Mouse (Mus musculus) cerebellum, adult 2 months (tissue): Measurements from ENCODE around the gene H2al1j. TPM values are rescaled to one million over a fixed set of nuclear protein-coding genes. Genes with fewer than 3 reads are reported as not detected.
"Not testable (repeated sequence)": the region's sequence is repeated elsewhere in the genome, so short reads cannot be mapped to it uniquely, and the experiment has no call there.

Experiments
- DNase-seq, 2 experiments: peaks; one replicate each; pipeline ENCODE4 v3.0.0; 2021
- H3K27ac ChIP-seq: fragments of 200-500 bp; 2 replicates; pipeline ENCODE4 v1.5.1; 2012; ENCODE audit warnings: low read length, control low read depth, inconsistent platforms; ENCODE audit not compliant: insufficient read depth
- H3K27me3 ChIP-seq: fragments of 200-500 bp; 2 replicates; pipeline ENCODE4 v1.6.1; 2012; ENCODE audit warnings: inconsistent platforms, mild to moderate bottlenecking, low read length, moderate library complexity; ENCODE audit not compliant: control insufficient read depth, insufficient read depth
- H3K4me1 ChIP-seq: fragments of 200-500 bp; 2 replicates; pipeline ENCODE4 v1.6.1; 2011; ENCODE audit warnings: low read length; ENCODE audit not compliant: control insufficient read depth, insufficient read depth
- H3K4me3 ChIP-seq: fragments of 200-500 bp; replicated peaks from 2 replicates; pipeline ENCODE3; 2011; ENCODE audit warnings: mild to moderate bottlenecking, low read depth, low read length, control low read depth; ENCODE audit not compliant: insufficient read depth
- CTCF ChIP-seq: fragments of 200-500 bp; IDR thresholded peaks from 2 replicates; pipeline ENCODE4 v1.5.1; 2011; ENCODE audit warnings: low read depth, mild to moderate bottlenecking, control low read depth, low read length, moderate library complexity, borderline replicate concordance; ENCODE audit not compliant: insufficient read depth
- POLR2A ChIP-seq: fragments of 200-500 bp; IDR thresholded peaks from 2 replicates; pipeline ENCODE4 v1.6.1; 2011; ENCODE audit warnings: low read length, control low read depth, borderline replicate concordance; ENCODE audit not compliant: insufficient read depth
- WGBS: fragments of 180-500 bp; shearing (Covaris S2); methylation state at CpG from one replicate; pipeline ENCODE4 v1.1.7; 2018; 5-methylcytosine and 5-hydroxymethylcytosine counted together
- polyA plus RNA-seq: library from polyadenylated mRNA; depleted of rRNA; stranded (reverse); fragments of >200 nt; gene quantifications from 2 replicates; pipeline ENCODE4 v1.2.3, GENCODE M21; 2012; rRNA removed

Gene H2al1j
- polyA plus RNA-seq = not detected in 2 replicates

DNA sequence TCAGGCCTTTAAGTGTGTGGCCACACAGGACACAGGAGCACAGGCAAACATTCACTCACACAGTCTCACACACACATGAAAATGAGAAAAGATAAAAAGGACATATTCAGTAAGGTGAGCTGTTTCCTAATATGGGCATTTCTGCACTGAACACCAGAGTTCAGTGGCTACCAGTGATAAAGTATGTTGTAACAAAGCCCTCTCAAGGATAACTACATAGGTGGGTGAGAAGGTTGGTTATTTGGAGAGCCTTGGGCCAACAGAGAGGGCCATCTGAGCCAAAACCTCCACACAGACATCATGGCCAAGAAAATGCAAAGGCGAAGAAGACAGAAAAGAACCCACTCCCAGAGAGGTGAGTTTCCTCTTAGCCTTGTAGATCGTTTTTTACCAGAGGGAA lies at the start of gene H2al1j:
Gene H2al1j, plus strand, starts transcription at position 301 of the 400 bp plus-strand sequence.
- DNase-seq, H3K27me3 ChIP-seq, H3K4me1 ChIP-seq, H3K4me3 ChIP-seq, H3K27ac ChIP-seq: not testable (repeated sequence)
- 80% methylated on average over 2 of the region's 2 CpGs for WGBS

DNA sequence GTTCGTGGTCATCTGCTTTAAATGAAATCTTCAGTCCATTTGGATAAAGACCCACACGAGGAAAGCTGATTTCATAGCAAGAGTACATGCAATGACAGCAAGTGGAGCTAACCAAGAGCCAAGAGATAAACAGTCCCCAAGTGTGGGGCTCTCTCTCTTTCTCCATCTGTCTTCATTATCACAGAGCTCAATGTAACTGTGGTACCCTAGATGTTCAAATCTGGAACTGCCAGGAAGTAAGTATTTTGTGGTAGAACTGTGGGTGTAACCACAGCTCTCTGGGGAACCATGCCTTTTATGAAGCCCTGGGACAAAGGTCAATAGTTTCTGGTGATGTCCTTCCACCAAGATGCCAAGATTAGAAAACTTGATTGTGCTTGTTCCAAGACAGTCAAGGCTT lies 46.9 kb upstream of the H2al1j start:
- Histone ChIP-seq H3K27me3 (no peaks in the 10 kb centered on the region), H3K27ac (no peak overlapping the region), H3K4me1 (no peaks in the 10 kb centered on the region), H3K4me3 (no peak overlapping the region)
- WGBS = 27% methylated on average over 2 of the region's 2 CpGs
- TF ChIP-seq POLR2A (no peak), CTCF (no peak)
- no peak for DNase-seq

DNA sequence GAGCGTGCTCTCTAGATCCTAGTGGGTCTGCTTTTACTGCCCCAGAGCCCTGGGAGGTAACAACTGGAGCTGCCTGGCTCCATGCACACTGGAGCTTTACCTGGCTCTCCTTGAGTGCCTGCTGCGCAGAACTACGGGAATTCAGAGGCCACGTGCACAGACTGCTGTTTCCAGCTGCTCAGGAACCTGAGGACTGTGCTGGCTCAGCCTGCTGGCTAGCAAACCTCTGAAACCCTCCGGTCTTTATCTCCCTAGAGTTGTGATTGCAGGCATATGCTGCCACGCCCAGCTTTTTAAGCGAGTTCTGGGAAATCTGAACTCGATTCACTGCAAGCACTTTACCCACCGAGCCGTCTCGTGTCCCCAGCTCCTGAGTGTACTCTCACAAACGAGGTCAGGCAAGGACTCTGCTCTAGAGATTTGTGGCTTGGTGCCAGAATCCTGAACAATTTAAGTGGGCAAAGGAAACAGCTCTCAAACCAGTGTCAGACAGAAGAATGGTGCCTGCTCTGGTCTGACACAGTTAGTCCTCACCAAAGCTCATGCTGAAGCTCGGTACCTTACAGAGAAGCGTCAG lies 39.2 kb upstream of the H2al1j start:
- no peaks in the 10 kb centered on the region for H3K27me3 ChIP-seq

DNA sequence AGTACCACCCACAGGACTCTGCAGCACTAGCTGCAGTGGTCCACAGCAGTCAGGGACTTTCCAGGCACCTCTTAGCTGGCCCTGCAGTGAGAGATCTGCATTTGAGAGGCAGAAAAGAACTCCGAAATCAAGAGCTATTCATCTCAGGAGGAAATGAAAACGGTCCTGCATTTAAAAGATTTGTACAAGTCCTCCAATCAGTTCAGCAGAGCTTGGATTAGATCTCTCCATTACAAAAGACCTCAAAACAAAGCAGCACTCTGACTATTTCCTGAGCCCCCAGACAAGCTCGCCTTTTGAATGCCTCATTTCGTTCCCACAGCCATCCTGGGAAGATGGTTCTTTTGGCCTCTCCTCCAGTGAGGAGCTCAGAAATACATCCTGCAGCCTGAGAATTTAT lies 38.4 kb upstream of the H2al1j start:
- WGBS = 81% methylated on average over 4 of the region's 4 CpGs
- no peaks in the 10 kb centered on the region for H3K4me1 ChIP-seq
- no peak overlapping the region for H3K4me3 ChIP-seq
- no peak for DNase-seq
- H3K27ac ChIP-seq = no peak overlapping the region
- no peaks in the 10 kb centered on the region for H3K27me3 ChIP-seq
- TF ChIP-seq POLR2A (no peak), CTCF (no peak)

More for the DNA sequence above, 39.2 kb upstream of the H2al1j start:
- 68% methylated on average over 14 of the region's 14 CpGs for WGBS
- H3K27ac ChIP-seq = no peak overlapping the region
- no peaks in the 10 kb centered on the region for H3K4me1 ChIP-seq
- no peak for TF ChIP-seq POLR2A
- no peak for TF ChIP-seq CTCF
- no peak for DNase-seq
- no peak overlapping the region for H3K4me3 ChIP-seq

DNA sequence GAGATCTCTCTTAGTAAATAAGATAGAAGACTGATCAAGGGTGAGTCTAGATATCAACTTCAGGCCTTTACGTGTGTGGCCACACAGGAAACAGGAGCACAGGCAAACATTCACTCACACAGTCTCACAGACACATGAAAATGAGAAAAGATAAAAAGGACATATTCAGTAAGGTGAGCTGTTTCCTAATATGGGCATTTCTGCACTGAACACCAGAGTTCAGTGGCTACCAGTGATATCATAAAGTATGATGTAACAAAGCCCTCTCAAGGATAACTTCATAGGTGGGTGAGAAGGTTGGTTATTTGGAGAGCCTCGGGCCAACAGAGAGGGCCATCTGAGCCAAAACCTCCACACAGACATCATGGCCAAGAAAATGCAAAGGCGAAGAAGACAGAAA lies 28.7 kb upstream of the H2al1j start, which contains the start of gene H2al1a:
Gene H2al1a, plus strand, starts transcription at position 301 of the 400 bp plus-strand sequence.
- no CpG with 5 or more reads among the region's 3 CpGs for WGBS
- not testable (repeated sequence) for H3K27ac ChIP-seq, DNase-seq, H3K4me3 ChIP-seq, H3K27me3 ChIP-seq, H3K4me1 ChIP-seq

DNA sequence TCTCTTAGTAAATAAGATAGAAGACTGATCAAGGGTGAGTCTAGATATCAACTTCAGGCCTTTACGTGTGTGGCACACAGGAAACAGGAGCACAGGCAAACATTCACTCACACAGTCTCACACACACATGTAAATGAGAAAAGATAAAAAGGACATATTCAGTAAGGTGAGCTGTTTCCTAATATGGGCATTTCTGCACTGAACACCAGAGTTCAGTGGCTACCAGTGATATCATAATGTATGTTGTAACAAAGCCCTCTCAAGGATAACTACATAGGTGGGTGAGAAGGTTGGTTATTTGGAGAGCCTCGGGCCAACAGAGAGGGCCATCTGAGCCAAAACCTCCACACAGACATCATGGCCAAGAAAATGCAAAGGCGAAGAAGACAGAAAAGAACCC lies 25.5 kb upstream of the H2al1j start, which contains the start of gene H2al1b:
Gene H2al1b, plus strand, starts transcription at position 301 of the 400 bp plus-strand sequence.
- not testable (repeated sequence) for DNase-seq, H3K27ac ChIP-seq
- WGBS = 100% methylated on average over 1 of the region's 3 CpGs

DNA sequence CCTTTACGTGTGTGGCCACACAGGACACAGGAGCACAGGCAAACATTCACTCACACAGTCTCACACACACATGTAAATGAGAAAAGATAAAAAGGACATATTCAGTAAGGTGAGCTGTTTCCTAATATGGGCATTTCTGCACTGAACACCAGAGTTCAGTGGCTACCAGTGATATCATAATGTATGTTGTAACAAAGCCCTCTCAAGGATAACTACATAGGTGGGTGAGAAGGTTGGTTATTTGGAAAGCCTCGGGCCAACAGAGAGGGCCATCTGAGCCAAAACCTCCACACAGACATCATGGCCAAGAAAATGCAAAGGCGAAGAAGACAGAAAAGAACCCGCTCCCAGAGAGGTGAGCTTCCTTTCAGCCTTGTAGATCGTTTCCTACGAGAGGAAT lies 22.3 kb upstream of the H2al1j start, which contains the start of gene H2al1c:
Gene H2al1c, plus strand, starts transcription at position 301 of the 400 bp plus-strand sequence.
- H3K27ac ChIP-seq, H3K27me3 ChIP-seq: not testable (repeated sequence)
- WGBS = 93% methylated on average over 2 of the region's 6 CpGs

More for the DNA sequence above, 25.5 kb upstream of the H2al1j start, which contains the start of gene H2al1b:
- not testable (repeated sequence) for H3K4me1 ChIP-seq, H3K4me3 ChIP-seq, H3K27me3 ChIP-seq

DNA sequence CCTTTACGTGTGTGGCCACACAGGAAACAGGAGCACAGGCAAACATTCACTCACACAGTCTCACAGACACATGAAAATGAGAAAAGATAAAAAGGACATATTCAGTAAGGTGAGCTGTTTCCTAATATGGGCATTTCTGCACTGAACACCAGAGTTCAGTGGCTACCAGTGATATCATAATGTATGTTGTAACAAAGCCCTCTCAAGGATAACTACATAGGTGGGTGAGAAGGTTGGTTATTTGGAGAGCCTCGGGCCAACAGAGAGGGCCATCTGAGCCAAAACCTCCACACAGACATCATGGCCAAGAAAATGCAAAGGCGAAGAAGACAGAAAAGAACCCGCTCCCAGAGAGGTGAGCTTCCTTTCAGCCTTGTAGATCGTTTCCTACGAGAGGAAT lies 19.1 kb upstream of the H2al1j start, which contains the start of gene H2al1d:
Gene H2al1d, plus strand, starts transcription at position 301 of the 400 bp plus-strand sequence.
- not testable (repeated sequence) for H3K27ac ChIP-seq, H3K4me3 ChIP-seq, H3K27me3 ChIP-seq, DNase-seq, H3K4me1 ChIP-seq
- no CpG with 5 or more reads among the region's 6 CpGs for WGBS

More for the DNA sequence above, 22.3 kb upstream of the H2al1j start, which contains the start of gene H2al1c:
- H3K4me1 ChIP-seq, DNase-seq, H3K4me3 ChIP-seq: not testable (repeated sequence)

DNA sequence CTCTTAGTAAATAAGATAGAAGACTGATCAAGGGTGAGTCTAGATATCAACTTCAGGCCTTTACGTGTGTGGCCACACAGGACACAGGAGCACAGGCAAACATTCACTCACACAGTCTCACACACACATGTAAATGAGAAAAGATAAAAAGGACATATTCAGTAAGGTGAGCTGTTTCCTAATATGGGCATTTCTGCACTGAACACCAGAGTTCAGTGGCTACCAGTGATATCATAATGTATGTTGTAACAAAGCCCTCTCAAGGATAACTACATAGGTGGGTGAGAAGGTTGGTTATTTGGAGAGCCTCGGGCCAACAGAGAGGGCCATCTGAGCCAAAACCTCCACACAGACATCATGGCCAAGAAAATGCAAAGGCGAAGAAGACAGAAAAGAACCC lies 16.0 kb upstream of the H2al1j start, which contains the start of gene H2al1e:
Gene H2al1e, plus strand, starts transcription at position 301 of the 400 bp plus-strand sequence.
- H3K27me3 ChIP-seq, H3K4me3 ChIP-seq, H3K4me1 ChIP-seq, DNase-seq, H3K27ac ChIP-seq: not testable (repeated sequence)
- no CpG with 5 or more reads among the region's 3 CpGs for WGBS

DNA sequence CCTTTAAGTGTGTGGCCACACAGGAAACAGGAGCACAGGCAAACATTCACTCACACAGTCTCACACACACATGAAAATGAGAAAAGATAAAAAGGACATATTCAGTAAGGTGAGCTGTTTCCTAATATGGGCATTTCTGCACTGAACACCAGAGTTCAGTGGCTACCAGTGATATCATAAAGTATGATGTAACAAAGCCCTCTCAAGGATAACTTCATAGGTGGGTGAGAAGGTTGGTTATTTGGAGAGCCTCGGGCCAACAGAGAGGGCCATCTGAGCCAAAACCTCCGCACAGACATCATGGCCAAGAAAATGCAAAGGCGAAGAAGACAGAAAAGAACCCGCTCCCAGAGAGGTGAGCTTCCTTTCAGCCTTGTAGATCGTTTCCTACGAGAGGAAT lies 12.8 kb upstream of the H2al1j start, which contains the start of gene H2al1f:
Gene H2al1f, plus strand, starts transcription at position 301 of the 400 bp plus-strand sequence.
- H3K27me3 ChIP-seq, H3K27ac ChIP-seq, DNase-seq, H3K4me1 ChIP-seq, H3K4me3 ChIP-seq: not testable (repeated sequence)
- WGBS = no CpG with 5 or more reads among the region's 6 CpGs

DNA sequence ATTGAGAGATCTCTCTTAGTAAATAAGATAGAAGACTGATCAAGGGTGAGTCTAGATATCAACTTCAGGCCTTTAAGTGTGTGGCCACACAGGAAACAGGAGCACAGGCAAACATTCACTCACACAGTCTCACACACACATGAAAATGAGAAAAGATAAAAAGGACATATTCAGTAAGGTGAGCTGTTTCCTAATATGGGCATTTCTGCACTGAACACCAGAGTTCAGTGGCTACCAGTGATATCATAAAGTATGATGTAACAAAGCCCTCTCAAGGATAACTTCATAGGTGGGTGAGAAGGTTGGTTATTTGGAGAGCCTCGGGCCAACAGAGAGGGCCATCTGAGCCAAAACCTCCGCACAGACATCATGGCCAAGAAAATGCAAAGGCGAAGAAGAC lies 9.7 kb upstream of the H2al1j start, which contains the start of gene H2al1g:
Gene H2al1g, plus strand, starts transcription at position 301 of the 400 bp plus-strand sequence.
- H3K4me3 ChIP-seq, H3K27ac ChIP-seq, H3K4me1 ChIP-seq, DNase-seq, H3K27me3 ChIP-seq: not testable (repeated sequence)
- no CpG with 5 or more reads among the region's 3 CpGs for WGBS

DNA sequence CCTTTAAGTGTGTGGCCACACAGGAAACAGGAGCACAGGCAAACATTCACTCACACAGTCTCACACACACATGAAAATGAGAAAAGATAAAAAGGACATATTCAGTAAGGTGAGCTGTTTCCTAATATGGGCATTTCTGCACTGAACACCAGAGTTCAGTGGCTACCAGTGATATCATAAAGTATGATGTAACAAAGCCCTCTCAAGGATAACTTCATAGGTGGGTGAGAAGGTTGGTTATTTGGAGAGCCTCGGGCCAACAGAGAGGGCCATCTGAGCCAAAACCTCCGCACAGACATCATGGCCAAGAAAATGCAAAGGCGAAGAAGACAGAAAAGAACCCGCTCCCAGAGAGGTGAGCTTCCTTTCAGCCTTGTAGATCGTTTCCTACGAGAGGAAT lies 6.4 kb upstream of the H2al1j start, which contains the start of gene H2al1h:
Gene H2al1h, plus strand, starts transcription at position 301 of the 400 bp plus-strand sequence.
- not testable (repeated sequence) for H3K4me3 ChIP-seq, H3K4me1 ChIP-seq, H3K27me3 ChIP-seq, H3K27ac ChIP-seq, DNase-seq
- WGBS = no CpG with 5 or more reads among the region's 6 CpGs
